Comparison of ENCODE assay signal across 9 mouse cellular contexts in the genomic region with DNA sequence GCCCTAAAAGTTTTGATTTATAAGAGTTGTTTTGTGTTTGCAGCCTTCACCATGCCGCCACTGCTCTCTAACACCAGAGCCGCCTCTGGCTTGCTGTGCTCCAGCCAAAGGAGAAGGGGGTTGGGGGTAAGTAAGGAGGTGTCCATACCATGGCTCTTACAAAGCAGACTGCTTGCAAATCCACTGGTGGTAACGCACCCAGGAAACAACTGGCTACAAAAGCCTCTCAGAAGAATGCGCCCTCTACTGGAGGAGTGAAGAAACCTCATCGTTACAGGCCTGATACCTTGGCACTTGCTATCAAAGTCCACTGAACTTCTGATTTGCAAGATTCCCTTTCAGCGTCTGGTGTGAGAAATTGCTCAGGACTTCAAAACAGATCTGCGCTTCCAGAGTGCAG. TPM values are rescaled to one million over a fixed set of nuclear protein-coding genes. Genes with fewer than 3 reads are reported as not detected.
A peak's percentile ranks its signal among the peaks of the same experiment; 100 is the strongest.
DNase-seq lines count a peak whose midpoint lies in the region; ATAC-seq and TF ChIP-seq lines count a peak whose summit lies in the region.
"Had no signal": no experiment of that assay in that cellular context is flagged by ENCODE, and none has a peak within 500 bp of the region (broad histone marks: within the 10 kb centered on the region; RNA-seq: fewer than 3 reads in every experiment).

No protein-coding gene starts in this region.

- H3K4me1 ChIP-seq in heart, postnatal 0 days (ENCODE audit: control insufficient read depth, insufficient read depth): no peaks in the 10 kb centered on the region
- H3K4me1 ChIP-seq in heart, embryonic 11.5 days (ENCODE audit: control insufficient read depth, insufficient read depth, low read length): no peaks in the 10 kb centered on the region
- peaks cover 0 to 6% of the 10 kb centered on the region in 2 experiments; a peak in 3 of 4 replicates for H3K4me1 ChIP-seq in liver, embryonic 14.5 days (replicated peaks; ENCODE audit: control insufficient read depth in 2 of 2, insufficient read depth in 2 of 2, low read length in 1 of 2)
- H3K4me1 ChIP-seq in forebrain, embryonic 12.5 days: no peaks in the 10 kb centered on the region

- no peak for DNase-seq in heart, postnatal 0 days (ENCODE audit: low spot score)
- DNase-seq in 416B (ENCODE audit: low read depth): peak; percentile 34
- peak; percentile 53 for DNase-seq in T-cell, adult 2 months (ENCODE audit: low spot score)
- DNase-seq in liver, embryonic 14.5 days (ENCODE audit: low read depth in 3 of 3, low spot score in 3 of 3): peak in 1 of 3 experiments; percentile 42
- DNase-seq in frontal cortex, postnatal 25 days (ENCODE audit: low spot score in 2 of 2): no peak
- DNase-seq in layer of hippocampus, postnatal 14 days (ENCODE audit: low spot score in 2 of 2): no peak

- no peak for ATAC-seq in heart, postnatal 0 days (ENCODE audit: insufficient read depth, low read depth)
- no peak for ATAC-seq in heart, embryonic 11.5 days (replicated peaks; ENCODE audit: insufficient number of reproducible peaks, low FRiP score, low TSS enrichment)
- no peak for ATAC-seq in liver, embryonic 14.5 days (ENCODE audit: insufficient read depth)
- ATAC-seq in forebrain, embryonic 12.5 days (ENCODE audit: low FRiP score): no peak

- no peak overlapping the region for H3K4me3 ChIP-seq in heart, postnatal 0 days (ENCODE audit: low read depth, low read length)
- H3K4me3 ChIP-seq in heart, embryonic 11.5 days (ENCODE audit: low read depth, low read length): no peak overlapping the region
- H3K4me3 ChIP-seq in liver, embryonic 14.5 days (ENCODE audit: insufficient read depth in 1 of 2, low read depth in 2 of 2, low read length in 2 of 2): no peak overlapping the region
- no peak overlapping the region for H3K4me3 ChIP-seq in forebrain, embryonic 12.5 days (replicated peaks)
- H3K4me3 ChIP-seq: heart, embryonic 13.5 days had no signal

- H3K9me3 ChIP-seq in heart, postnatal 0 days (replicated peaks; ENCODE audit: control insufficient read depth, low read length): no peaks in the 10 kb centered on the region
- no peaks in the 10 kb centered on the region for H3K9me3 ChIP-seq in heart, embryonic 11.5 days (replicated peaks; ENCODE audit: control insufficient read depth, low read length)
- no peaks in the 10 kb centered on the region for H3K9me3 ChIP-seq in liver, embryonic 14.5 days (ENCODE audit: control insufficient read depth, low read length)
- no peaks in the 10 kb centered on the region for H3K9me3 ChIP-seq in forebrain, embryonic 12.5 days
- H3K9me3 ChIP-seq: heart, embryonic 13.5 days had no signal

- H3K4me2 ChIP-seq in heart, postnatal 0 days (ENCODE audit: low read depth, low read length): no peak overlapping the region
- H3K4me2 ChIP-seq in heart, embryonic 11.5 days: no peak overlapping the region
- no peak overlapping the region for H3K4me2 ChIP-seq in liver, embryonic 14.5 days (ENCODE audit: low read depth)
- no peak overlapping the region for H3K4me2 ChIP-seq in forebrain, embryonic 12.5 days
- H3K4me2 ChIP-seq: heart, embryonic 13.5 days had no signal

- H3K36me3 ChIP-seq in heart, postnatal 0 days (replicated peaks; ENCODE audit: control insufficient read depth, insufficient read depth, low read length): no peaks in the 10 kb centered on the region
- no peaks in the 10 kb centered on the region for H3K36me3 ChIP-seq in heart, embryonic 11.5 days (ENCODE audit: control insufficient read depth, insufficient read depth, low read length)
- H3K36me3 ChIP-seq in liver, embryonic 14.5 days (replicated peaks; ENCODE audit: control insufficient read depth, insufficient read depth, low read depth): no peaks in the 10 kb centered on the region
- H3K36me3 ChIP-seq in forebrain, embryonic 12.5 days (replicated peaks): no peaks in the 10 kb centered on the region
- H3K36me3 ChIP-seq: heart, embryonic 13.5 days had no signal

- H3K27me3 ChIP-seq in heart, postnatal 0 days (ENCODE audit: control insufficient read depth, insufficient read depth, low read length): no peaks in the 10 kb centered on the region
- no peaks in the 10 kb centered on the region for H3K27me3 ChIP-seq in heart, embryonic 11.5 days (ENCODE audit: control insufficient read depth, insufficient read depth, low read length)
- no peaks in the 10 kb centered on the region; the same call in 1 of the 2 replicates for H3K27me3 ChIP-seq in liver, embryonic 14.5 days (ENCODE audit: control insufficient read depth, insufficient read depth, low read length)
- H3K27me3 ChIP-seq in forebrain, embryonic 12.5 days: peaks cover 14% of the 10 kb centered on the region

- WGBS in heart, postnatal 0 days: 13% methylated on average over 7 of the region's 7 CpGs
- WGBS in heart, embryonic 11.5 days (ENCODE audit: insufficient replicate concordance): 16% methylated on average over 7 of the region's 7 CpGs
- 25% methylated on average over 7 of the region's 7 CpGs for WGBS in liver, embryonic 14.5 days (ENCODE audit: insufficient replicate concordance)
- WGBS in forebrain, embryonic 12.5 days: 11% methylated on average over 7 of the region's 7 CpGs

- H3K27ac ChIP-seq in heart, postnatal 0 days (ENCODE audit: low read depth): no peak overlapping the region
- H3K27ac ChIP-seq in heart, embryonic 11.5 days (ENCODE audit: low read depth, low read length): no peak overlapping the region
- no peak overlapping the region for H3K27ac ChIP-seq in liver, embryonic 14.5 days
- H3K27ac ChIP-seq in forebrain, embryonic 12.5 days: no peak overlapping the region
- H3K27ac ChIP-seq: heart, embryonic 13.5 days had no signal

- TF ChIP-seq CTCF in heart, postnatal 0 days (IDR thresholded peaks at IDR 0.05; ENCODE audit: low read depth): peak; percentile 44
- peak; percentile 86 for TF ChIP-seq CTCF in liver, embryonic 14.5 days (IDR thresholded peaks at IDR 0.05; ENCODE audit: low read depth)

- no peak for TF ChIP-seq EP300 in heart, postnatal 0 days (IDR thresholded peaks at IDR 0.05; ENCODE audit: low read depth)
- TF ChIP-seq EP300 in liver, embryonic 14.5 days (IDR thresholded peaks at IDR 0.05; ENCODE audit: low read depth): no peak

- H3K9ac ChIP-seq in heart, postnatal 0 days (replicated peaks; ENCODE audit: low read depth, low read length): no peak overlapping the region
- no peak overlapping the region for H3K9ac ChIP-seq in heart, embryonic 11.5 days (ENCODE audit: low read depth, low read length)
- H3K9ac ChIP-seq in liver, embryonic 14.5 days (replicated peaks): no peak overlapping the region
- no peak overlapping the region for H3K9ac ChIP-seq in forebrain, embryonic 12.5 days
- H3K9ac ChIP-seq: heart, embryonic 13.5 days had no signal

RNA-seq across cellular contexts. Expression of a gene that starts 5.9 kb away (rescaled TPM):
- 7.9 and 10.2 TPM in 2 replicates for total RNA-seq in heart, postnatal 0 days (2014; rRNA removed; ENCODE audit: low replicate concordance)
- 24.3 and 25.6 TPM in 2 replicates for polyA plus RNA-seq in heart, postnatal 0 days (2015; fragmentation: Nextera tagmentation; extraction: Ambion mirVana)
- polyA plus RNA-seq in heart, embryonic 11.5 days (2014; fragmentation: Nextera tagmentation; extraction: Ambion mirVana): 20.3 and 24.0 TPM in 2 replicates
- polyA plus RNA-seq in liver, embryonic 14.5 days (2012; rRNA removed): 6.1 and 7.9 TPM in 2 replicates
- 6.6 and 9.0 TPM in 2 replicates for polyA plus RNA-seq in liver, embryonic 14.5 days (2014; fragmentation: Nextera tagmentation; extraction: Ambion mirVana)
- 10 to 100 TPM; 58.0 to 59.9 TPM for total RNA-seq in layer of hippocampus, postnatal 14 days (2021)
- polyA plus RNA-seq in forebrain, embryonic 12.5 days (2016; fragmentation: Nextera tagmentation; extraction: Ambion mirVana): 80.6 and 83.1 TPM in 2 replicates

RNA-seq across cellular contexts. Expression of a gene that starts 6.4 kb away (rescaled TPM):
- 28.4 and 37.9 TPM in 2 replicates for total RNA-seq in heart, postnatal 0 days (2014; rRNA removed; ENCODE audit: low replicate concordance)
- polyA plus RNA-seq in heart, postnatal 0 days (2015; fragmentation: Nextera tagmentation; extraction: Ambion mirVana): 79.9 and 83.3 TPM in 2 replicates
- polyA plus RNA-seq in heart, embryonic 11.5 days (2014; fragmentation: Nextera tagmentation; extraction: Ambion mirVana): 54.5 and 64.1 TPM in 2 replicates
- polyA plus RNA-seq in liver, embryonic 14.5 days (2012; rRNA removed): 7.1 and 11.7 TPM in 2 replicates
- polyA plus RNA-seq in liver, embryonic 14.5 days (2014; fragmentation: Nextera tagmentation; extraction: Ambion mirVana): 28.5 and 30.2 TPM in 2 replicates
- 10 to 100 TPM; 29.2 to 30.3 TPM for total RNA-seq in layer of hippocampus, postnatal 14 days (2021)
- 37.4 and 37.6 TPM in 2 replicates for polyA plus RNA-seq in forebrain, embryonic 12.5 days (2016; fragmentation: Nextera tagmentation; extraction: Ambion mirVana)

RNA-seq across cellular contexts. Expression of a gene that starts 50.7 kb away (rescaled TPM):
- total RNA-seq in heart, postnatal 0 days (2014; rRNA removed; ENCODE audit: low replicate concordance): 0.88 and 12.2 TPM in 2 replicates
- polyA plus RNA-seq in heart, postnatal 0 days (2015; fragmentation: Nextera tagmentation; extraction: Ambion mirVana): 6.1 and 7.0 TPM in 2 replicates
- 22.9 and 25.5 TPM in 2 replicates for polyA plus RNA-seq in heart, embryonic 11.5 days (2014; fragmentation: Nextera tagmentation; extraction: Ambion mirVana)
- 22.6 and 23.9 TPM in 2 replicates for polyA plus RNA-seq in liver, embryonic 14.5 days (2012; rRNA removed)
- polyA plus RNA-seq in liver, embryonic 14.5 days (2014; fragmentation: Nextera tagmentation; extraction: Ambion mirVana): 30.1 and 37.8 TPM in 2 replicates
- total RNA-seq in layer of hippocampus, postnatal 14 days (2021): 1 to 10 TPM; 1.5 to 1.6 TPM
- 35.1 and 35.6 TPM in 2 replicates for polyA plus RNA-seq in forebrain, embryonic 12.5 days (2016; fragmentation: Nextera tagmentation; extraction: Ambion mirVana)

RNA-seq across cellular contexts. Expression of a gene that starts 50.9 kb away (rescaled TPM):
- 25.0 and 26.8 TPM in 2 replicates for total RNA-seq in heart, postnatal 0 days (2014; rRNA removed; ENCODE audit: low replicate concordance)
- 13.5 and 14.2 TPM in 2 replicates for polyA plus RNA-seq in heart, postnatal 0 days (2015; fragmentation: Nextera tagmentation; extraction: Ambion mirVana)
- polyA plus RNA-seq in heart, embryonic 11.5 days (2014; fragmentation: Nextera tagmentation; extraction: Ambion mirVana): 56.4 and 57.3 TPM in 2 replicates
- 24.3 and 45.1 TPM in 2 replicates for polyA plus RNA-seq in liver, embryonic 14.5 days (2012; rRNA removed)
- 88.3 and 88.4 TPM in 2 replicates for polyA plus RNA-seq in liver, embryonic 14.5 days (2014; fragmentation: Nextera tagmentation; extraction: Ambion mirVana)
- total RNA-seq in layer of hippocampus, postnatal 14 days (2021): 1 to 10 TPM; 1.1 to 1.8 TPM
- polyA plus RNA-seq in forebrain, embryonic 12.5 days (2016; fragmentation: Nextera tagmentation; extraction: Ambion mirVana): 110 and 111 TPM in 2 replicates

Comparison
In these comparisons a context has a peak if more than half of its experiments do, and no peak if none do; other contexts are left out.
1. DNase-seq: peak in 416B (single experiment) and T-cell, adult 2 months (single experiment); none in heart, postnatal 0 days (single experiment), frontal cortex, postnatal 25 days (0 of 2) and layer of hippocampus, postnatal 14 days (0 of 2).